Mouse (Mus musculus): ENCODE measurements around the gene Gm7544.
"Not testable (repeated sequence)": the region's sequence is repeated elsewhere in the genome, so short reads cannot be mapped to it uniquely, and the experiment has no call there.

Gm7544 gene

GRCm38 (mm10) chr1:82955913-82956312 is at the start of gene Gm7544:
Gene Gm7544 (minus strand): TSS chr1:82956013.
- in situ Hi-C loops (cut with MboI; ENCODE audit: low sequenced_read_pairs), result not testable (repeated sequence)

- in situ Hi-C loops (cut with MboI; ENCODE audit: low sequenced_read_pairs), result not testable (repeated sequence)
These were observed 44.5 kb upstream of the Gm7544 start, which contains the start of gene Gm47959 for GRCm38 (mm10) chr1:83000306-83000705. Gene Gm47959 (plus strand): TSS chr1:83000548.

- in situ Hi-C loops (cut with MboI; ENCODE audit: low sequenced_read_pairs), result no loop called here
These were observed 38.1 kb upstream of the Gm7544 start for GRCm38 (mm10) chr1:82993947-82994346.

GRCm38 (mm10) chr1:82992093-82992492 is 36.3 kb upstream of the Gm7544 start:
- in situ Hi-C loops (cut with MboI; ENCODE audit: low sequenced_read_pairs), result no loop called here

- in situ Hi-C loops (cut with MboI; ENCODE audit: low sequenced_read_pairs), result no loop called here
These were observed 35.8 kb upstream of the Gm7544 start for GRCm38 (mm10) chr1:82991596-82991995.

- in situ Hi-C loops (cut with MboI; ENCODE audit: low sequenced_read_pairs), result no loop called here
These were observed 35.2 kb upstream of the Gm7544 start for GRCm38 (mm10) chr1:82991062-82991461.

- in situ Hi-C loops (cut with MboI; ENCODE audit: low sequenced_read_pairs), result no loop called here
These were observed 31.9 kb upstream of the Gm7544 start for GRCm38 (mm10) chr1:82987530-82988198.

GRCm38 (mm10) chr1:82986738-82987137 is 30.9 kb upstream of the Gm7544 start:
- in situ Hi-C loops (cut with MboI; ENCODE audit: low sequenced_read_pairs), result no loop called here

- in situ Hi-C loops (cut with MboI; ENCODE audit: low sequenced_read_pairs), result loop anchor here (10.0 kb wide), 1 partner anchor 173 kb away; no protein-coding TSS in a partner anchor
These were observed 22.0 kb upstream of the Gm7544 start for GRCm38 (mm10) chr1:82977840-82978239.

- in situ Hi-C loops (cut with MboI; ENCODE audit: low sequenced_read_pairs), result loop anchor here (10.0 kb wide), 1 partner anchor 171 kb away; no protein-coding TSS in a partner anchor
These were observed 19.9 kb upstream of the Gm7544 start for GRCm38 (mm10) chr1:82975750-82976149.

- in situ Hi-C loops (cut with MboI; ENCODE audit: low sequenced_read_pairs), result loop anchor here (10.0 kb wide), 1 partner anchor 170 kb away; no protein-coding TSS in a partner anchor
These were observed 18.5 kb upstream of the Gm7544 start for GRCm38 (mm10) chr1:82974342-82974741.

GRCm38 (mm10) chr1:82973901-82974300 is 18.1 kb upstream of the Gm7544 start:
- in situ Hi-C loops (cut with MboI; ENCODE audit: low sequenced_read_pairs), result loop anchor here (10.0 kb wide), 1 partner anchor 169 kb away; no protein-coding TSS in a partner anchor

- in situ Hi-C loops (cut with MboI; ENCODE audit: low sequenced_read_pairs), result loop anchor here (10.0 kb wide), 1 partner anchor 168 kb away; no protein-coding TSS in a partner anchor
These were observed 17.4 kb upstream of the Gm7544 start for GRCm38 (mm10) chr1:82973244-82973643.

- in situ Hi-C loops (cut with MboI; ENCODE audit: low sequenced_read_pairs), result loop anchor here (10.0 kb wide), 1 partner anchor 167 kb away; no protein-coding TSS in a partner anchor
These were observed 16.2 kb upstream of the Gm7544 start for GRCm38 (mm10) chr1:82972046-82972445.

GRCm38 (mm10) chr1:82966413-82966812 is 10.6 kb upstream of the Gm7544 start:
- in situ Hi-C loops (cut with MboI; ENCODE audit: low sequenced_read_pairs), result no loop called here

- in situ Hi-C loops (cut with MboI; ENCODE audit: low sequenced_read_pairs), result no loop called here
These were observed 4.1 kb upstream of the Gm7544 start, which contains the start of gene Gm47955 for GRCm38 (mm10) chr1:82959870-82960385. Gene Gm47955 (plus strand): TSS chr1:82960286.

- in situ Hi-C loops (cut with MboI; ENCODE audit: low sequenced_read_pairs), result no loop called here
These were observed 7.2 kb downstream of the Gm7544 start for GRCm38 (mm10) chr1:82948601-82949000.

- in situ Hi-C loops (cut with MboI; ENCODE audit: low sequenced_read_pairs), result not testable (repeated sequence)
These were observed 9.8 kb downstream of the Gm7544 start for GRCm38 (mm10) chr1:82946029-82946428.

- in situ Hi-C loops (cut with MboI; ENCODE audit: low sequenced_read_pairs), result not testable (repeated sequence)
These were observed 12.5 kb downstream of the Gm7544 start, which contains the start of gene A030003K21Rik for GRCm38 (mm10) chr1:82943295-82943694. Gene A030003K21Rik (minus strand): TSS chr1:82943388.

- in situ Hi-C loops (cut with MboI; ENCODE audit: low sequenced_read_pairs), result not testable (repeated sequence)
These were observed 13.3 kb downstream of the Gm7544 start for GRCm38 (mm10) chr1:82942505-82942904.

GRCm38 (mm10) chr1:82938666-82939065 is 17.1 kb downstream of the Gm7544 start:
- in situ Hi-C loops (cut with MboI; ENCODE audit: low sequenced_read_pairs), result no loop called here

- in situ Hi-C loops (cut with MboI; ENCODE audit: low sequenced_read_pairs), result not testable (repeated sequence)
These were observed 24.5 kb downstream of the Gm7544 start, which contains the start of gene Gm6217 for GRCm38 (mm10) chr1:82931326-82931725. Gene Gm6217 (minus strand): TSS chr1:82931399.
